Mouse (Mus musculus) bone marrow, adult 2 months (tissue): ENCODE results near the gene Fig4.

Experiments
- CTCF ChIP-seq: fragments of 200-500 bp; IDR thresholded peaks from 2 replicates; pipeline ENCODE4 v1.5.1; 2011; ENCODE audit warnings: low read length, control low read depth; ENCODE audit not compliant: control insufficient read depth, insufficient read depth
- POLR2A ChIP-seq: fragments of 200-500 bp; IDR thresholded peaks from 2 replicates; pipeline ENCODE4 v1.6.1; 2011; ENCODE audit warnings: low read depth, mild to moderate bottlenecking, control low read depth, low read length, borderline replicate concordance; ENCODE audit not compliant: control insufficient read depth

DNA sequence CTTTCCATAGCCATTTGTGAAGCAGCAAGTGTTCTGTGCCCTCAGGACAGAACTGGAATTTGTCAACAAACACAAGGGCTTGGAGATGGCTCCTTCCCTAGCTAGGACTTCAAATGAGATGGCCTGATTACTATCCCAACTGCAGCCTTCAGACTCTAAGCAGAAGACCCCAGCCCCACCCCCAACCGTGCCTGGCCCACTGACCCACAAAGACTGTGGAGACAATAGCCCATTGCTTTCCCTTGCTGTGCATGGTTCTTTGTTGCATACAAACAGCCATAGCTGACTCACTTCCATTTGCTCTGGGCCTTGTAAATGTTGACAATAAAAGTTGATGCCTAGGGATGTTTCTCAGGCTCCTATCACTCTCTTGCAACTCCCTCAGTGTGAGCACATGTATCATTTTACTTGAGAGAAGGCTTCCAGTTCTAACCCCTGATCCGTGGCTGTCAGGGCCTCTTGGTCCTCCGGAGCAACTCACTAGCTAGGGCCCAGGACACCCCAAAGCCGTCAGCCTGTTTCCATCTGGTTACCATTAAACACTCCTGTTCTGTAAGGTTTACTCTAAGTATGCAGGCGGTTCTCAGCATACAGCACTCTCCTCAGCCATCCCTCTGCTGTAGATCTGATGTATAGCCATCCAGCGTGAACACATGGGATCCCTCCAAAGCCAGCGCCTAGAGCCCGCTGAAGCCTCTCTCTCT is 52.9 kb downstream of the Fig4 start:
- no peak for TF ChIP-seq CTCF
- no peak for TF ChIP-seq POLR2A
